Mouse (Mus musculus): ENCODE data around the gene Eif1. TPM values are rescaled to one million over a fixed set of nuclear protein-coding genes. Genes with fewer than 3 reads are reported as not detected.
A peak's percentile ranks its signal among the peaks of the same experiment; 100 is the strongest.

The Eif1 gene
- polyA plus RNA-seq (2015; fragmentation: Nextera tagmentation; extraction: Ambion mirVana) = 1,752 and 1,956 TPM in 2 replicates

DNA sequence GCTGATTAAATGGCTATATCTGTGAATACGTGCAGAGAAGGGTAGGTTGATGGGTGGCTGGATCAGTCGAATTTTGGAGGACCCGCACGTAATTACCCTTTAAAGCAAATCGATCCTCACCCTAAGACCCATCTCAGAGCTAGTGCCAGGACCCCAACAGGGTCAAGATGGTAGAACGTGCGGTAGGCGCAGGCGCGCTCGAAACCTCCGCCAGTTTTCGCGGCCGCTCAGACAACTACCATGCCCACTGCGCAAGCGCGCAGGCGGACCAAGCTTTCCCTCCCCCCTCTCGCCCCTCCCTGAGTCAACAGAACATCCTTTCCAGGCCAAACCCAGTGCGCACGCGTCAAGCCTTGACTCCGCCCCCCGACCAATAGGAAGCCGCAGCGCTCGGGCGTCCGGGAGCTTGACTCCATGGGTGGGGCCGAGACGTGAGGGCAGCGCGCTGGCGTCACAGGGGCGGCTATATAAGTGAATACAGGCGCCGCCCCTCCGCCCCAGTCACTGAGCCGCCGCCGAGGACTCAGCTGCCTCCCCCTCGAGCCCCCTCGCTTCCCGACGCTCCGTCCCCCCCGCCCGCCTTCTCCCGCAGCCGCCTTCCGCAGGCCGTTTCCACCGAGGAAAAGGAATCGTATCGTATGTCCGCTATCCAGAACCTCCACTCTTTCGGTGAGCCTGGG is at the start of gene Eif1:
Gene Eif1, plus strand, starts transcription at position 394 of the 680 bp plus-strand sequence.
- H3K4me1 ChIP-seq (ENCODE audit: insufficient read depth) = peaks cover 29% of the 10 kb centered on the region
- TF ChIP-seq EP300 (IDR thresholded peaks at IDR 0.05; ENCODE audit: low read depth) (no peak), CTCF (IDR thresholded peaks at IDR 0.05; ENCODE audit: low read depth) (no peak)
- WGBS (ENCODE audit: insufficient replicate concordance) = under 1% methylated on average over 46 of the region's 58 CpGs

DNA sequence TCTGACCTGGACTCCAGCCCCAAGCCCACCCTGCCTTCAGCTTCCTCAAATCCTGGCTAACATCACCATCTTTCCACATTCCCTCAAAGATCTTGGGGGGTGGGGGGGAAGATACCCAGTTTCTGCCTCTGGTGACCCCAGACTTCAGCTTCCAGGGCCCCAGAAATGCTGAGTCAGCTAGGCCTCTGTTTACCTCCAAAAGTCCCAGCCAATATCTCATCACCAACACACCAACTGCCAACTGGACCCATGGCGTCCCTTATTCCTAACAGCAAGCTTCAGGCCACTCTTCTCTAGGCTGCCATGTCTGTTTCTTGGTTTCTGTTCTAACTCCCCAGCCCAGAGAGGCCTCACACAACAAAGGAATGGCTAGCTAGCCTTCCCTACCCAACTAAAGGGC is 47.8 kb upstream of the Eif1 start:
- no peak for TF ChIP-seq CTCF (IDR thresholded peaks at IDR 0.05; ENCODE audit: low read depth)
- no peak for TF ChIP-seq EP300 (IDR thresholded peaks at IDR 0.05; ENCODE audit: low read depth)
- ATAC-seq = no peak
- no peaks in the 10 kb centered on the region for H3K27me3 ChIP-seq (ENCODE audit: insufficient read depth, low read length)
- no peak overlapping the region for H3K27ac ChIP-seq (ENCODE audit: low read depth)
- no peaks in the 10 kb centered on the region for H3K36me3 ChIP-seq (replicated peaks; ENCODE audit: insufficient read depth, low read length)
- no peak overlapping the region for H3K4me2 ChIP-seq (ENCODE audit: low read depth, low read length)
- H3K4me1 ChIP-seq (ENCODE audit: insufficient read depth) = no peaks in the 10 kb centered on the region
- no peak overlapping the region for H3K4me3 ChIP-seq (ENCODE audit: low read depth, low read length)
- 67% methylated on average over 1 of the region's 1 CpGs for WGBS (ENCODE audit: insufficient replicate concordance)
- no peak overlapping the region for H3K9ac ChIP-seq (replicated peaks)
- H3K9me3 ChIP-seq (ENCODE audit: low read length) = no peaks in the 10 kb centered on the region
- DNase-seq = no peak

More for the DNA sequence above, at the start of gene Eif1:
- Histone ChIP-seq H3K9ac (replicated peaks) (peak within 1 kb of the TSS; percentile 98), H3K4me3 (ENCODE audit: low read depth, low read length) (peak within 1 kb of the TSS; percentile 90), H3K9me3 (ENCODE audit: low read length) (no peaks in the 10 kb centered on the region), H3K4me2 (ENCODE audit: low read depth, low read length) (peak within 1 kb of the TSS; percentile 85), H3K27ac (ENCODE audit: low read depth) (peak within 1 kb of the TSS; percentile 100), H3K36me3 (replicated peaks; ENCODE audit: insufficient read depth, low read length) (peaks cover 18% of the 10 kb centered on the region), H3K27me3 (ENCODE audit: insufficient read depth, low read length) (no peaks in the 10 kb centered on the region)
- ATAC-seq (peak; percentile 75), DNase-seq (peak; percentile 100)

DNA sequence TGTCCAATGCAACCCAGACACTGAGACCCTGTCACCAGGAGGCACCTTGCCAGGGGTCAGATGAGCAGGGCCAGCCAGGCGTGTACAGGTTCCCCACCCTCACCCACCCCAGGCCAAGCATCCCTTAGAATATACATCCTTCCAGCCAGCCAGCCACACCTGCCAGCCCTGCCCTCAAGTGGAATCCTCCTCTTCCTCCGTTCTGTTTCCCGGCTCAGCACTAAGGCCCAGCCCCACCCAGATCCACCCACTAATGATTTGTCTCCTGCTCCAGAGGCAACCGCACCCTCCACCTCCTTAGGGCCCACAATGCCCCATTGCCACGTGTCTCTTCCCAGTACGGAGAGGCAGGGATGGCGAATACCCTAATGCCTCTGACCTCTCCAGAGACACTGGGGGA is 45.0 kb upstream of the Eif1 start:
- H3K4me2 ChIP-seq (ENCODE audit: low read depth, low read length) = no peak overlapping the region
- 74% methylated on average over 7 of the region's 7 CpGs for WGBS (ENCODE audit: insufficient replicate concordance)
- ATAC-seq = no peak
- H3K9ac ChIP-seq (replicated peaks) = no peak overlapping the region
- no peaks in the 10 kb centered on the region for H3K4me1 ChIP-seq (ENCODE audit: insufficient read depth)
- no peak overlapping the region for H3K4me3 ChIP-seq (ENCODE audit: low read depth, low read length)
- no peaks in the 10 kb centered on the region for H3K27me3 ChIP-seq (ENCODE audit: insufficient read depth, low read length)
- H3K9me3 ChIP-seq (ENCODE audit: low read length) = no peaks in the 10 kb centered on the region
- TF ChIP-seq CTCF (IDR thresholded peaks at IDR 0.05; ENCODE audit: low read depth) = no peak
- no peak for TF ChIP-seq EP300 (IDR thresholded peaks at IDR 0.05; ENCODE audit: low read depth)
- no peak overlapping the region for H3K27ac ChIP-seq (ENCODE audit: low read depth)
- H3K36me3 ChIP-seq (replicated peaks; ENCODE audit: insufficient read depth, low read length) = no peaks in the 10 kb centered on the region
- no peak for DNase-seq

DNA sequence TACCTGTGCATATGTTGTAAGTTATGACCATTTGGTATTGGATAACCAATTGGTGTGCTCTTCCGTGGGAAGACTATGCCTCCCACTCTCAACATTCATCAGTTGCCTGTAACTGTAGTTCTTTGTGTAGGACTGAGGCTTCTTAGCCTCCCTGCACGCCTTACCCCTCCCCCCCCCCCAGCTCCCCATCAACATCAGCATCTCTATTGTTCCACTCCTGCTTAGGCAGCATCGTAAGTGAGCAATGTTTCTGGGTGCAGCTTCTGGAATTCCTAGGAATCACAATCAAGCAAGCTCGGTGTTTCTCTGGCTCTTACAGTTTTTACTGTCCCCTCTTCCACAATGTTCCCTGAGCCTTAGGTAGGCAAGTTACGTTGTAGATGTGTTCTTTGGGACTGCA is 44.2 kb upstream of the Eif1 start:
- Histone ChIP-seq H3K9ac (replicated peaks) (no peak overlapping the region), H3K27ac (ENCODE audit: low read depth) (no peak overlapping the region), H3K9me3 (ENCODE audit: low read length) (no peaks in the 10 kb centered on the region), H3K27me3 (ENCODE audit: insufficient read depth, low read length) (no peaks in the 10 kb centered on the region), H3K36me3 (replicated peaks; ENCODE audit: insufficient read depth, low read length) (no peaks in the 10 kb centered on the region), H3K4me2 (ENCODE audit: low read depth, low read length) (no peak overlapping the region), H3K4me3 (ENCODE audit: low read depth, low read length) (no peak overlapping the region), H3K4me1 (ENCODE audit: insufficient read depth) (no peaks in the 10 kb centered on the region)
- DNase-seq (no peak), ATAC-seq (no peak)
- WGBS (ENCODE audit: insufficient replicate concordance) = 67% methylated on average over 4 of the region's 5 CpGs
- TF ChIP-seq CTCF (IDR thresholded peaks at IDR 0.05; ENCODE audit: low read depth) (no peak), EP300 (IDR thresholded peaks at IDR 0.05; ENCODE audit: low read depth) (no peak)

DNA sequence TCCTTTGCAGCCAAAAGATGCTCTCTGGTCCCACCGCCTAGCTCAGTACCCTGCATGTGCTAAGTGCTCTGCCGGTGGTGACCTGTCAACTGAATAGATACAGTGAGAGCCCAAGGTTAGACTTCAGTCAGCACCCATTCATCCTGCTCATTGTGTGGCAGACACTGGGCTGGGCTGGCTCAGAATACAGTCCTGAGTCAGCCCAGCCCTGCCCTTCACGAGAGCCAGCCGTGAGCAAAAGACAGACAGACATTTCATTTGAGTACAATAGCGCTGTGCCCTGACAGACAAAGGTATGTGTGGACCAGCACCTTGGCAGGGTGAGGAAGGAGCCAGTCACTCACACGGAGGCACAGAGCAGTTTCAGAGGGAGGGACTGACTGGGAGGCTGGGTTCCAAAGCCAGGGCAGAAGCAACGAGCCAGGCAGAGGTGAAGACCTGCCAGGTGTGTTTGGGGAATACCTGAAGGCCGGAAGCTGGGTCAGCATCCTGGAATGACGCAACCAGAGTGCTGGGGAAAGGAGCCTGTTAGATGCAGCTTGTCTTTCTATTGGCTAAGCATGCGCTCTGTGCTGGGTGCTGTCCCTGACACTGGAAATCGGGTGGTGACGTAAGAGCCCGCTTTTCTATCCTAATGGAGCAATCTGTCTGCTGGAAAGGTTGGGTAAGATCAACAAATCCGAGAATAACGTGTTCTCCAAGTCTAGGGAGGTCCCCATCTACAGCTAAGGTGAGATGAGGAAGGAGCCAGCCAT is 41.8 kb upstream of the Eif1 start:
- 48% methylated on average over 15 of the region's 15 CpGs for WGBS (ENCODE audit: insufficient replicate concordance)
- Histone ChIP-seq H3K27me3 (ENCODE audit: insufficient read depth, low read length) (no peaks in the 10 kb centered on the region), H3K9me3 (ENCODE audit: low read length) (no peaks in the 10 kb centered on the region), H3K36me3 (replicated peaks; ENCODE audit: insufficient read depth, low read length) (no peaks in the 10 kb centered on the region), H3K27ac (ENCODE audit: low read depth) (no peak overlapping the region), H3K4me1 (ENCODE audit: insufficient read depth) (no peaks in the 10 kb centered on the region), H3K4me2 (ENCODE audit: low read depth, low read length) (no peak overlapping the region), H3K4me3 (ENCODE audit: low read depth, low read length) (no peak overlapping the region), H3K9ac (replicated peaks) (no peak overlapping the region)
- TF ChIP-seq CTCF (IDR thresholded peaks at IDR 0.05; ENCODE audit: low read depth) = no peak
- no peak for TF ChIP-seq EP300 (IDR thresholded peaks at IDR 0.05; ENCODE audit: low read depth)
- ATAC-seq (no peak), DNase-seq (no peak)

DNA sequence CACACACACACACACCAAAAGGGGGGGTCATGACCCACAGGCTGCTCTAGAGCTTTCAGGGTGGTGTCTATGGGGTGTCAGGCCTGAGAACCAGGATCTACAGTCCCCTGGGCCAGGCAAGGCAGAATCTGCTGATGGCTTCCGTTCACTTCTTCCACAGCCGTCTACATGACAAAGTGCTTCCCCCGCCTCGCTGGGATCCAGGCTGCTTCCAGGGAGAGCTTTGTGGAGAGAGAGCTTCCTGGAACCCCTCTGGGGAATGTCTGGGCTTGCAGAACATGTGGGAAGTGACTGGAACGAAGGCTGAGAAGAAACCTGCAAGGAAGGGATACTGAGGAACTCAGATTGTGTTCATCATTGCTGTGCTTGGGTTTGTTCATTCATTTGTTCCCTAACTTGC is 40.9 kb upstream of the Eif1 start:
- 55% methylated on average over 5 of the region's 5 CpGs for WGBS (ENCODE audit: insufficient replicate concordance)

More for the DNA sequence above, 40.9 kb upstream of the Eif1 start:
- Histone ChIP-seq H3K4me1 (ENCODE audit: insufficient read depth) (no peaks in the 10 kb centered on the region), H3K9me3 (ENCODE audit: low read length) (no peaks in the 10 kb centered on the region), H3K27me3 (ENCODE audit: insufficient read depth, low read length) (no peaks in the 10 kb centered on the region), H3K36me3 (replicated peaks; ENCODE audit: insufficient read depth, low read length) (no peaks in the 10 kb centered on the region), H3K27ac (ENCODE audit: low read depth) (no peak overlapping the region), H3K9ac (replicated peaks) (no peak overlapping the region), H3K4me2 (ENCODE audit: low read depth, low read length) (no peak overlapping the region), H3K4me3 (ENCODE audit: low read depth, low read length) (no peak overlapping the region)
- TF ChIP-seq EP300 (IDR thresholded peaks at IDR 0.05; ENCODE audit: low read depth) (no peak), CTCF (IDR thresholded peaks at IDR 0.05; ENCODE audit: low read depth) (no peak)
- no peak for ATAC-seq
- no peak for DNase-seq
